Mouse (Mus musculus) activated CD4-positive, CD25-positive, alpha-beta regulatory T cell, adult 4 months (primary cell): ENCODE results near the gene AI987944. TPM values are rescaled to one million over a fixed set of nuclear protein-coding genes. Genes with fewer than 3 reads are reported as not detected.
A peak's percentile ranks its signal among the peaks of the same experiment; 100 is the strongest.

ENCODE experiments used
- ATAC-seq: one replicate; pipeline ENCODE4 v1.8.0; 2017
- polyA plus RNA-seq, 2 experiments: library from polyadenylated mRNA; unstranded; fragments of 100-300 nt; shearing (Covaris generic); gene quantifications; one replicate each; pipeline ENCODE4 v1.2.1; 2017

Gene AI987944
- 10 to 100 TPM; 43.0 to 45.0 TPM for polyA plus RNA-seq

GRCm38 (mm10) chr7:41393048-41393971, at the start of gene AI987944:
Gene AI987944, minus strand, starts transcription at chr7:41393379.
- peak; percentile 97 for ATAC-seq

GRCm38 (mm10) chr7:41394130-41394529, 951 bp upstream of the AI987944 start:
- ATAC-seq, result no peak

Other genes starting within 250 kb of the AI987944 start
- gene Gm5592, start 239.5 kb downstream of the AI987944 start, polyA plus RNA-seq, result not detected
- under 1 TPM in 1 of 2 experiments, not detected in 1; 0.32 TPM for gene Vmn2r57, start 55.3 kb upstream of the AI987944 start, polyA plus RNA-seq
- gene Gm20449, start 106.0 kb upstream of the AI987944 start, polyA plus RNA-seq, result not detected
- 10 to 100 TPM; 16.0 to 17.4 TPM for gene AW146154, start 106.5 kb upstream of the AI987944 start, polyA plus RNA-seq
- gene Gm6871, start 180.3 kb upstream of the AI987944 start, polyA plus RNA-seq, result not detected
- gene 2610021A01Rik, start 205.9 kb upstream of the AI987944 start, polyA plus RNA-seq, result 10 to 100 TPM; 16.1 to 19.1 TPM
- 1 to 10 TPM; 9.2 to 9.7 TPM for gene Zfp788, start 239.8 kb upstream of the AI987944 start, polyA plus RNA-seq